Mouse (Mus musculus) heart, embryonic 10.5 days (tissue): Measurements from ENCODE around the gene Csrnp3. TPM values are rescaled to one million over a fixed set of nuclear protein-coding genes. Genes with fewer than 3 reads are reported as not detected.

Experiments
- DNase-seq: peaks from one replicate; pipeline ENCODE4 v3.0.0-alpha.2; 2017; ENCODE audit warnings: low spot score
- H3K27ac ChIP-seq: fragments of 300-500 bp; sonication (generic); 2 replicates; pipeline ENCODE4 v1.5.1; 2016; ENCODE audit warnings: mild to moderate bottlenecking
- H3K27me3 ChIP-seq: fragments of 300-500 bp; sonication (generic); 2 replicates; pipeline ENCODE4 v1.6.1; 2016; ENCODE audit warnings: mild to moderate bottlenecking; ENCODE audit not compliant: poor library complexity, insufficient read depth, severe bottlenecking
- H3K36me3 ChIP-seq: fragments of 300-500 bp; sonication (generic); 2 replicates; pipeline ENCODE4 v1.6.1; 2016; ENCODE audit warnings: mild to moderate bottlenecking, moderate library complexity
- H3K4me1 ChIP-seq: fragments of 300-500 bp; sonication (generic); 2 replicates; pipeline ENCODE4 v1.6.1; 2016; ENCODE audit warnings: mild to moderate bottlenecking
- H3K4me3 ChIP-seq: fragments of 300-500 bp; sonication (generic); 2 replicates; pipeline ENCODE4 v1.5.1; 2016; ENCODE audit warnings: mild to moderate bottlenecking, moderate library complexity
- H3K9me3 ChIP-seq: fragments of 300-500 bp; sonication (generic); 2 replicates; pipeline ENCODE4 v1.6.1; 2016; ENCODE audit warnings: mild to moderate bottlenecking, moderate library complexity
- WGBS: fragments of 180-500 bp; shearing (Covaris S2); methylation state at CpG from one replicate; pipeline ENCODE4 v1.1.7; 2016; 5-methylcytosine and 5-hydroxymethylcytosine counted together
- polyA plus RNA-seq: library from polyadenylated mRNA; unstranded; fragments of >200 nt; fragmentation: Nextera tagmentation; extraction: Ambion mirVana; gene quantifications from 2 replicates; pipeline ENCODE4 v1.2.1, GENCODE M21; 2016

The Csrnp3 gene
- polyA plus RNA-seq, 1 experiment from 2014 or later = 2.2 TPM

DNA sequence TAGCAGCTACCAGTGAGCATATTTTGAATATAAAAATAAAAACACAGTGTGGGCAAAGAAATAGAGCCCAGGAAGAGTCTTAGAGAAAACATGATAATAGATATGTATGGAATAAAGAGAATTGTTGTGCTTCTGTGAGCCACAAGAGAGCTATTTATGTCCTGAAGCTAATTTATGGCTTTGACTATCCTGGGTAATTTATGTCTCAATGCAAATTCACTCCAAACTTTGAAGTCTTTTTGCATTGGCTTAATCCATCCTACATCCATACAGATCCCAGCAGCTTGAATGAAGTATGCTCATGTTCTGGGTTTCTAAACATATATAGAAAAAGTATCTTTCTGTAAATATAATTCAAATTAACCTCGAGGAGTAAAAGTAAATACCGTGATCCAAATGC is 88.5 kb downstream of the Csrnp3 start:
- Histone ChIP-seq H3K27me3 (no peaks in the 10 kb centered on the region), H3K4me3 (no peak overlapping the region), H3K4me1 (no peaks in the 10 kb centered on the region), H3K27ac (no peak overlapping the region), H3K9me3 (no peaks in the 10 kb centered on the region), H3K36me3 (no peaks in the 10 kb centered on the region)
- no peak for DNase-seq
- WGBS = 80% methylated on average over 2 of the region's 2 CpGs

DNA sequence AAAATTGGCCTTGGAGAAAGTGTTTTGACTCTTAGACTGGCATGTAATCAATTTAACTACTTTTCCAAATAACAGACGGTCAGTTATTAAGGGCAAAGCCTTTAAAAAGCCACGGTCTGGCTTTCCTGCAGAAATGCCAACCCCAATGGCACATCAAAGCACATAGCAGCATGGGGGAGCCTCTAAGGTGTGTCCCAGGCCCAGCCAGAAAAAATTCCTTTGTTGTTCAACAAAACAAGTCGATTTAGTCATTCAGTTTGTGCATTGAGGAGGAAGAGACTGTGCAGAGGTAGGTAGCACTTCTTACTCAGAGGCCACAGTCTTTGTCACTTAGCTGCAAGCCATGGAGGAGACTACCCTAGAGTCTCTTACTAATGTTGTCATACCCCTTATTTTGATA is 93.3 kb downstream of the Csrnp3 start:
- H3K27ac ChIP-seq = no peak overlapping the region
- no peaks in the 10 kb centered on the region for H3K9me3 ChIP-seq
- H3K4me1 ChIP-seq = no peaks in the 10 kb centered on the region
- WGBS = 47% methylated on average over 3 of the region's 3 CpGs
- no peaks in the 10 kb centered on the region for H3K27me3 ChIP-seq
- H3K36me3 ChIP-seq = no peaks in the 10 kb centered on the region
- no peak overlapping the region for H3K4me3 ChIP-seq
- no peak for DNase-seq

DNA sequence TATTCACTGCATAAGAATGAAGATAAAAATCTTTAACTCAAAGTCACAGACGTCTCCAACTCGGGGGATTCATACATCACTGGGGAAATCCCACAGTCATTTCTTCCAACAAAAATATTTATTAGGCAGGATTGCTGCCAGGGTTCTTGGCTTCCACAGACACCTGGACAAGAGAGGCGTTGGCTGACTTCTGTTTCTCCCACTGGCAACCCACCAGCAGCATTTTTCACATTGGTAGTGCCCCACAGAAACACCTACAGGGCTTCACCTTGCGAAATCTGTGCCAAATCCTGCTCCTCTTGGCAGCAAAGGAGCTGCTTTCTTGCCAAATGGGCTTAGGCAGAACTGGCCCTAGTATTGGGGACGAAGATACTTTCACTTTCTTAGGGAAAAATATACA is 94.8 kb downstream of the Csrnp3 start:
- Histone ChIP-seq H3K9me3 (no peaks in the 10 kb centered on the region), H3K27ac (no peak overlapping the region), H3K4me3 (no peak overlapping the region), H3K4me1 (no peaks in the 10 kb centered on the region), H3K27me3 (no peaks in the 10 kb centered on the region), H3K36me3 (no peaks in the 10 kb centered on the region)
- no peak for DNase-seq
- WGBS = 84% methylated on average over 5 of the region's 5 CpGs

DNA sequence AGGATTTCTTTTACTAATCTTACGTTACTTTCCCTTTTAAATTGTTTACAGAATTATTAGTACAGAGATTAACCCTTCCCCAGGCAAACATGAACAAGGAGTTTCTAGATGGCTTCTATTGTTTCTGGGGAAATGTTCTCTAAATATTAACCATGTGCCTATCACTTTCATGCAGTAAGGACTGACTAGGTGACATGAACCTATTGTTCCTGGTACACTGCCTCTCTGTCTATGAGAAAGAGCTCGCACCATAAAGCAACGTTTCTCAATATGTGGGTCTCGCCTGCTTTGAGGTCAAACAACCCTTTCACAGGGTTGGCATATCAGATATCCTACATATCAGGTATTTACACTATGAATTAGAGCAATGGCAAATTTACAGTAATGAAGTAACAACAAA is 96.8 kb downstream of the Csrnp3 start:
- no peaks in the 10 kb centered on the region for H3K4me1 ChIP-seq
- H3K27ac ChIP-seq = no peak overlapping the region
- H3K36me3 ChIP-seq = no peaks in the 10 kb centered on the region
- no peaks in the 10 kb centered on the region for H3K9me3 ChIP-seq
- 90% methylated on average over 4 of the region's 4 CpGs for WGBS
- no peak for DNase-seq
- no peaks in the 10 kb centered on the region for H3K27me3 ChIP-seq
- H3K4me3 ChIP-seq = no peak overlapping the region

DNA sequence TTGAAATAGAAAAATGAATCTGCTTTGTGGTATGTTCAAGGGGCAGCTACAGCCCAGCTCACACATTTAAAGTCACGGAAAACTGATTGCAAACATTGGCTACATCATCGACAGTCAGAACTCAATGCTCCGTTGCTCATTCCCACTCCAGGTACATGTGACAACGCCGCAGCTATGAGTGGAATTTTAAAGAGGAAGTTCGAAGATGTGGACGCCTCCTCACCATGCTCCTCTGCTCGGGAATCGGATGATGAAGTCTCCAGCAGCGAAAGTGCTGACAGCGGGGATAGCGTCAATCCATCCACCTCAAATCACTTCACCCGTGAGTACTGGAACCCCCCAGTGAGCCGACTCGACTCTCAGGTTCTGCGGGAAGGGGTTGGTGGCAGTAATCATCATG is 103.2 kb downstream of the Csrnp3 start:
- no peak for DNase-seq
- WGBS = 69% methylated on average over 16 of the region's 16 CpGs
- no peaks in the 10 kb centered on the region for H3K9me3 ChIP-seq
- H3K4me3 ChIP-seq = no peak overlapping the region
- no peaks in the 10 kb centered on the region for H3K4me1 ChIP-seq
- H3K36me3 ChIP-seq = no peaks in the 10 kb centered on the region
- H3K27ac ChIP-seq = no peak overlapping the region
- no peaks in the 10 kb centered on the region for H3K27me3 ChIP-seq

DNA sequence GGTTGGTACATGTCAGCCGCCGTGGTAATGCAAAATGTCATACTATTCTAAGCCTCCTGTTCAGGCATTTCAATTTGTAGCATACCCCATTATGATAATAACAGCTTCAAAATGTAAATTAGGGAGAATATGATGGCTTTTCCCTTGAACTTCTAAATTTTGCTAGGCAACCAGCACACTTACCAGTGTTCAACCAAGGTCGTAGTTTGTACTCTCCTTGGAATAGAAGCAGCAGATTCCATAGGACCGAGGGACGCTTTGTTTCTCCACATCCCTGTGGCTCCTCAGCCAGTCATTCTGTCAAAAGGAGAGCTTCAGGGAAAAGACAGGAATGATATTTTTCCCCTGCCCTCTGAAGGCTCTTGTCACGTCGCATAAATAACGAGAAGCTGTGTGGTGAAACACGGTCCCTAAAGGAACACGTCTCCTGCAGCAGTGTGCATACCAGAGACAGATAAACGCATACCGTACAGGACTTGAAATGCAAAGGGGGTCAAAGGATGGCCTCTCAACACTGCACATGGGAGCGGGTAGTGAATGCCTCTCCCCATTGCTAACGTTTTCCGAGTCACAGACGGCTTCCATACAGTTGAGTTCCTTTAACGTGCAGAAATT is 108.3 kb downstream of the Csrnp3 start:
- DNase-seq = no peak
- peak overlapping the region; percentile 40 for H3K4me3 ChIP-seq

DNA sequence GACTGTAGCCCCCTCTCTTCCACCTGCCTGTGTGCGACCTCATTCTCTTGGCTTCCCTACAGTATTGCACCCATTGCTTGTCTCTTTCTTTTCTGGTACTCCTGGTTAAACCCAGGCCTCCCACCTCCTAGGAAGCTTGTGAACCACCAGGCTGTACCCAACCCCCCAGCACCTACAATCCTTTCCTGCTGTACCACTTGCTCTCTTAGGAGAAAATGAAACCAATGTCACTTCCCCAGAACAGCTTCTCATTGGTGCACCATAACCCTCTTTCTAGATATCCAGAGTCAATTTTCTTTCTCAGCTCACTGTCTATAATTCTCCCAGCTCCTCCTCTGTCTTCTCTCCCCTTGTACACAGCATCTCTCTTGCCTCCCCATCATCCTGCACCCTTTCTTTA is 110.2 kb downstream of the Csrnp3 start:
- 79% methylated on average over 1 of the region's 1 CpGs for WGBS

More for the DNA sequence above, 108.3 kb downstream of the Csrnp3 start:
- H3K27ac ChIP-seq = peak overlapping the region; percentile 63; the same call in 1 of the 2 replicates
- WGBS = 54% methylated on average over 17 of the region's 17 CpGs
- no peaks in the 10 kb centered on the region for H3K36me3 ChIP-seq
- H3K9me3 ChIP-seq = no peaks in the 10 kb centered on the region
- H3K4me1 ChIP-seq = no peaks in the 10 kb centered on the region; the same call in 1 of the 2 replicates
- no peaks in the 10 kb centered on the region for H3K27me3 ChIP-seq

DNA sequence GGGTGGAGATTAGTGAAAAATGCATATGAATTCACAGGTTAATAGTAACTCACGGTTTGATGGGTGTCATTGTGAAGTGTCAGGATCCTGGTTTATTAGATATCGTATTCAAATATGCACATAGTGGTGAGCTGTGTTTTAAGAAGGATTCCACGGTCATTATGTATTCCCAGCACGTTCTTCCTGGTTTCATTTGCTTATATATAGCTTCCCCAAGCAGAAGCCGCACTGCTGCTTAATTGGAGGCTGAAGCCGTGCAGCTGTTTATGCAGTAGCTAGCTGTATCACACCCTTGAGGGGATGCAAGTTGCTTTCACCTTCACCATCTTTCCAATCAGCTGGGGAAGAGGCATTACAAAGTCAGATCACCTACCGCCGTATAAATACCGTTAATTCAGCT is 111.2 kb downstream of the Csrnp3 start:
- Histone ChIP-seq H3K36me3 (no peaks in the 10 kb centered on the region), H3K4me1 (no peaks in the 10 kb centered on the region; the same call in 1 of the 2 replicates), H3K27ac (no peak overlapping the region), H3K27me3 (no peaks in the 10 kb centered on the region), H3K9me3 (no peaks in the 10 kb centered on the region), H3K4me3 (no peak overlapping the region)
- WGBS = 91% methylated on average over 9 of the region's 9 CpGs
- DNase-seq = no peak

More for the DNA sequence above, 110.2 kb downstream of the Csrnp3 start:
- Histone ChIP-seq H3K4me1 (no peaks in the 10 kb centered on the region; the same call in 1 of the 2 replicates), H3K9me3 (no peaks in the 10 kb centered on the region), H3K27ac (no peak overlapping the region), H3K4me3 (no peak overlapping the region), H3K36me3 (no peaks in the 10 kb centered on the region), H3K27me3 (no peaks in the 10 kb centered on the region)
- no peak for DNase-seq

DNA sequence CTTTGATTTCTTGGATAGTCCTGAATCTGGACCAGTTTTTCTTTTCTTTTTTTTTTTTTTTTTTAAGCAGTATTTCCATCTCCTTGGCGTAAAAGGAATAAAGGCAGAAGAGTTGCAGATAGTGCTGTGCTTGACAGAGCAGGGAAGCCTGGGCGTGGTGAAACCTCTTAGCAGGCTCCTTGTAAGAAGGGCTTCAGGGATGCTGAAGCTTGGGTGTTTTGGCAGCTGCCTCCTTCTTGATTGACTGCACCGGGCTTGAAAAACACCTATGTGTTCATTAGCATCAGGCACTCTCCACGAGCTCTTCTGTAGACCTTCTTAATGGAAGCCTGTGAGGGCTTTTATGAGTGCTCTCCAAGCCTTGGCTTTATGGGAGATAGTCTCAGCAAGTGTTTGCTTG is 117.9 kb downstream of the Csrnp3 start:
- no peaks in the 10 kb centered on the region for H3K9me3 ChIP-seq
- no peaks in the 10 kb centered on the region for H3K4me1 ChIP-seq
- H3K27me3 ChIP-seq = no peaks in the 10 kb centered on the region
- 67% methylated on average over 4 of the region's 4 CpGs for WGBS
- H3K4me3 ChIP-seq = no peak overlapping the region
- no peak for DNase-seq
- H3K36me3 ChIP-seq = no peaks in the 10 kb centered on the region
- no peak overlapping the region for H3K27ac ChIP-seq

DNA sequence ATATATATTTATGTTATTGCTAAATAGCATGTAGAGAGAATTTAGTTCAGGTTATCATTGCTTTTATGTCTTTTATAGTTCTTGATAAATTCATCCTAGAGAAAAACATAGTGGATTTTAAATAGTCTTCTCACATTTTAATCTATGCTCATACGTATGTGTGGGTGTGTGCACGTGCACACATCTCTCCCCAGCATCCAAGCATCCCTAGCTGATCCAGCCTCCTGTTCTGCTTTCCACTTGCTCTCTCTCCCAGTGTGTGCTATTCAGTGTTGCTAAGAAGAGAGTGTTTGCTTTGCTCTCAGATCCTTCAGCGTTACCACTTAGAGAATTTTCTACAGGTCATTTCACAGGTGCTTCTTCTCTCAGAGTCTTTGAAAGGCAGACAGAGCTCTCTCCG is 123.2 kb downstream of the Csrnp3 start:
- Histone ChIP-seq H3K27me3 (peaks cover 19% of the 10 kb centered on the region), H3K4me3 (no peak overlapping the region), H3K27ac (no peak overlapping the region), H3K9me3 (no peaks in the 10 kb centered on the region), H3K4me1 (no peaks in the 10 kb centered on the region), H3K36me3 (peaks cover 6% of the 10 kb centered on the region)
- no peak for DNase-seq
- WGBS = 84% methylated on average over 4 of the region's 4 CpGs

DNA sequence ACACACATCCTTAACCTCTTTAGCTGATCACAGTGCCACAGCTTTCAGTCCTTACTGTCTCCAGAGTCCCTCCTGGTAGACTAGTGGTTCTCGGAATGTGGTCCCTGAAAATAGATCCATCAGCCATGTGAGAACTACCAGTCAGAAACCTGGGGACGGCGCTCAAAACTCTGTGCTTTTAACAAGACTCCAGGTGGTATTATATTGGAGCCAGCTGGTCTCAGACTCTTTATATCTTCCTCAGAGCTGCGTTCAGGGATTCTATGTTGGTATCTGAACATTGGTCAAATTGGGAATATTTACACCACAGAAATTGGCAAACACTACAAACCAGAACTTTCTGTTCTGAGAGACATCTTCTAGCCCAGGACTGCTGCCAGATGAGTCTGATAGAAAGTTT is 128.3 kb downstream of the Csrnp3 start:
- Histone ChIP-seq H3K27me3 (peaks cover 52% of the 10 kb centered on the region), H3K36me3 (peaks cover 6% of the 10 kb centered on the region), H3K4me3 (no peak overlapping the region), H3K27ac (no peak overlapping the region), H3K4me1 (no peaks in the 10 kb centered on the region), H3K9me3 (no peaks in the 10 kb centered on the region)
- 87% methylated on average over 4 of the region's 4 CpGs for WGBS
- DNase-seq = no peak

DNA sequence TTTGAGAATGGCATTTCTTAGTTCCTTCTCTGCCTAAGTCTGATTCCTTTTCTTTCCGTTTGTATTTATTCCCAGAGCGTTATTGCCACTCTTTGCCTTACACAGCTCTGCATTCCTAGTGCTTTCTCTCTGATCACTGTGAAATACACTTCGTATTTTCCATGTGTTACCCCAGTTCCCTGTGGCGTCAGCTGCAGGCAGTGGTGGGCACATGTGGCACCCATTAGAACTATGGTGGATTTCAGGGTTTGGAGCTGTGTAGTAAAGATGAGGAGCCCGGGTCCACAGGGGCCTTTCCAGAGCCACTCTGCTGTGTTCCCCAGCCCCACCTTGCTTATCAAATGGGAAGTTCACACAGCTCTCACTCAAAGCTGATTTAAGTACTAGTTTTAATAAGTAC is 129.8 kb downstream of the Csrnp3 start:
- 77% methylated on average over 5 of the region's 5 CpGs for WGBS
- peaks cover 6% of the 10 kb centered on the region for H3K4me1 ChIP-seq
- DNase-seq = no peak
- no peak overlapping the region for H3K27ac ChIP-seq
- no peaks in the 10 kb centered on the region for H3K9me3 ChIP-seq
- peaks cover 6% of the 10 kb centered on the region for H3K36me3 ChIP-seq
- H3K27me3 ChIP-seq = peaks cover 64% of the 10 kb centered on the region
- no peak overlapping the region for H3K4me3 ChIP-seq

DNA sequence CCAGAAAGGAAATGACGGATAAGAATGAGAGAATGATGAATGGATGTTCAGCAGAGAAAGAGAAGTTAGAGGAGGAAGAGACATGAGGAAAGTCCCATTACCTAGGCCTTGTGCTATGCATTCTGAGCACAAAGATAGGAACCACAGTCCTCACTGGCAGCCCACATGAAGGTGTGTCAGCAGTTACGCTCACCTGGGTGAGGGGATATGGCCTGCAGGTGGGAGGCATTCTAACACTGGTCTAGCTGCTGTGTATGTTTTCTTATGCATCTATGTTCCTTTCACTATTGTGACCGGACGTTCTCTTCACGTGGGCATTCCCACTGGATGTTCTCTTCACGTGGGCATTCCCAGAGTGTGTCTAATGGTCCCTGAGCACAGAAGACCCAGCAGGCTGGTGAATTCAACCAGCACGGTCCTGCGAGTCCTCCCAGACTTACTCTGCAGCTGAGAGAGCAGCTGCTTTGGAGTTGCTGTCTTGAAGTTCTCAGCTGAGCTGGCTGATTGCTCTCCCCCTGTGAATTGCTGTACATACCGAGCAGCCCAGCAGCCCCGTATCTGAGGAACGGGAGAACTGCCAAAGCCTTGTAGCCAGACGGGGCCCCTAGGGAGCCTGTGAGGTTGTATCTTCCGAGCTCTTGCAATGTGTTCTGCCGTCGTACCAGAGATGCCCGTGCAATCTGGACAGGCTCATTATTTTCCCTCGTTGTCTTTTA is 133.9 kb downstream of the Csrnp3 start:
- Histone ChIP-seq H3K27me3 (peaks cover 67% of the 10 kb centered on the region), H3K36me3 (no peaks in the 10 kb centered on the region), H3K9me3 (no peaks in the 10 kb centered on the region), H3K4me1 (peaks cover 6% of the 10 kb centered on the region), H3K27ac (no peak overlapping the region), H3K4me3 (no peak overlapping the region)
- DNase-seq = peak; percentile 77
- WGBS = 55% methylated on average over 17 of the region's 17 CpGs
